Mouse (Mus musculus) heart, postnatal 25 days (tissue): ENCODE results near the gene Ptch1. TPM values are rescaled to one million over a fixed set of nuclear protein-coding genes. Genes with fewer than 3 reads are reported as not detected.

Experiments
- DNase-seq: peaks from one replicate; pipeline ENCODE4 v3.0.0; 2022; ENCODE audit warnings: low spot score
- intact Hi-C: fragments of 180-260 bp; cut with DNase I; formaldehyde crosslinking; loops from one replicate; pipeline ENCODE4 v1.15.1; 2025
- total RNA-seq, 2 experiments: library from RNA; stranded (reverse); gene quantifications; 2 replicates each; pipeline ENCODE4 v1.2.3; 2021

Ptch1 gene
- total RNA-seq, 2 experiments from 2014 or later = 12.4 to 14.9 TPM

- no peak for DNase-seq
- intact Hi-C loops = loop anchor here (10.0 kb wide), 2 partner anchors 301 to 589 kb away; partner anchors contain the start of gene Zfp367
Observed at GRCm38 (mm10) chr13:63565320-63566017, 7.9 kb downstream of the Ptch1 start.

GRCm38 (mm10) chr13:63564626-63565319, 8.6 kb downstream of the Ptch1 start:
- intact Hi-C loops = loop anchor here (5.0 to 10.0 kb wide), 5 partner anchors 132 to 590 kb away; partner anchors contain the start of genes Ercc6l2 and Zfp367
- peak; percentile 68 for DNase-seq

GRCm38 (mm10) chr13:63563781-63564625, 9.4 kb downstream of the Ptch1 start:
- DNase-seq = peak; percentile 38
- intact Hi-C loops = loop anchor here (5.0 to 10.0 kb wide), 5 partner anchors 132 to 591 kb away; partner anchors contain the start of genes Ercc6l2 and Zfp367

- intact Hi-C loops = loop anchor here (5.0 to 10.0 kb wide), 5 partner anchors 131 to 592 kb away; partner anchors contain the start of genes Ercc6l2 and Zfp367
- DNase-seq = peak; percentile 68
Observed at GRCm38 (mm10) chr13:63562972-63563780, 10.2 kb downstream of the Ptch1 start.

- intact Hi-C loops = loop anchor here (5.0 to 10.0 kb wide), 5 partner anchors 130 to 592 kb away; partner anchors contain the start of genes Ercc6l2 and Zfp367
- DNase-seq = no peak
Observed at GRCm38 (mm10) chr13:63562141-63562971, 11.0 kb downstream of the Ptch1 start.

- intact Hi-C loops = no loop called here
- DNase-seq = no peak
Observed at GRCm38 (mm10) chr13:63558297-63558890, 15.0 kb downstream of the Ptch1 start.

GRCm38 (mm10) chr13:63556431-63556830, 17.0 kb downstream of the Ptch1 start:
- no peak for DNase-seq
- intact Hi-C loops = no loop called here

GRCm38 (mm10) chr13:63555885-63556284, 17.5 kb downstream of the Ptch1 start:
- intact Hi-C loops = no loop called here
- no peak for DNase-seq

GRCm38 (mm10) chr13:63554569-63554968, 18.8 kb downstream of the Ptch1 start:
- no peak for DNase-seq
- intact Hi-C loops = no loop called here

GRCm38 (mm10) chr13:63553436-63553835, 20.0 kb downstream of the Ptch1 start:
- intact Hi-C loops = no loop called here
- no peak for DNase-seq

- intact Hi-C loops = no loop called here
- DNase-seq = no peak
Observed at GRCm38 (mm10) chr13:63552291-63552932, 21.0 kb downstream of the Ptch1 start.

- intact Hi-C loops = no loop called here
Observed at GRCm38 (mm10) chr13:63551552-63552290, 21.7 kb downstream of the Ptch1 start.

GRCm38 (mm10) chr13:63550367-63550766, 23.0 kb downstream of the Ptch1 start:
- no peak for DNase-seq
- intact Hi-C loops = no loop called here

More at GRCm38 (mm10) chr13:63551552-63552290, 21.7 kb downstream of the Ptch1 start:
- DNase-seq = no peak

- no peak for DNase-seq
- intact Hi-C loops = no loop called here
Observed at GRCm38 (mm10) chr13:63549210-63549609, 24.2 kb downstream of the Ptch1 start.

- intact Hi-C loops = no loop called here
Observed at GRCm38 (mm10) chr13:63548571-63548970, 24.8 kb downstream of the Ptch1 start.

GRCm38 (mm10) chr13:63545291-63545690, 28.1 kb downstream of the Ptch1 start:
- no peak for DNase-seq
- intact Hi-C loops = no loop called here

More at GRCm38 (mm10) chr13:63548571-63548970, 24.8 kb downstream of the Ptch1 start:
- DNase-seq = no peak

GRCm38 (mm10) chr13:63544967-63545253, 28.5 kb downstream of the Ptch1 start:
- no peak for DNase-seq
- intact Hi-C loops = no loop called here
